Mouse (Mus musculus): ENCODE results near the gene Auts2.

DNA sequence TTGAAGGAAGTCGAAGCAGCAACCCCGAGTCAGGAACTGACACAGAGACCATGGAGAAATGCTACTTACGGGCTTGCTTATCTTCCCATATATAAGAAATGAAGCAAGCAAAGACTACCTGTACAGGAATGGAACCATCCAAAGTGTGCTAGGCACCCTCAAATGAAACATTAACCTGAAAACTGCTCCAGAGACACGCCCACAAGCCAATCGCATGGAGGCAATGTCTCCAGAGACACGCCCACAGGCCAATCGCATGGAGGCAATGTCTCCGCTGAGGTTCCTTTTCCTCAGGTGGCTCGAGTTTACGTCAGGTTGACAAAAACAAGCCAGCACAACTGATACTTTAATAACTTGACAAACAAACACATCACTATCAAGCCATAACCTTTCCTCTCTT, 379.2 kb downstream of the Auts2 start:
- no peak for TF ChIP-seq CTCF (IDR thresholded peaks at IDR 0.05; ENCODE audit: low read depth)
- no peak for TF ChIP-seq EP300 (IDR thresholded peaks at IDR 0.05; ENCODE audit: low read depth)
